Mouse (Mus musculus) olfactory bulb, adult 2 months (tissue): ENCODE measurements around the gene Fam13a. TPM values are rescaled to one million over a fixed set of nuclear protein-coding genes. Genes with fewer than 3 reads are reported as not detected.

Source experiments
- H3K27ac ChIP-seq: fragments of 200-500 bp; 2 replicates; pipeline ENCODE4 v1.5.1; 2012; ENCODE audit warnings: low read depth, low read length; ENCODE audit not compliant: insufficient read depth
- H3K4me1 ChIP-seq: fragments of 200-500 bp; 2 replicates; pipeline ENCODE4 v1.6.1; 2012; ENCODE audit warnings: low read length; ENCODE audit not compliant: control insufficient read depth, insufficient read depth
- H3K4me3 ChIP-seq: fragments of 200-500 bp; 2 replicates; pipeline ENCODE4 v1.5.1; 2012; ENCODE audit warnings: mild to moderate bottlenecking, low read depth, low read length, moderate library complexity; ENCODE audit not compliant: insufficient read depth
- CTCF ChIP-seq: fragments of 200-500 bp; IDR thresholded peaks from 2 replicates; pipeline ENCODE4 v1.5.1; 2012; ENCODE audit warnings: low read depth, mild to moderate bottlenecking, low read length, moderate library complexity; ENCODE audit not compliant: insufficient read depth
- POLR2A ChIP-seq: fragments of 200-500 bp; IDR thresholded peaks from 2 replicates; pipeline ENCODE4 v1.6.1; 2012; ENCODE audit warnings: mild to moderate bottlenecking, low read depth, low read length, moderate library complexity; ENCODE audit not compliant: insufficient read depth
- WGBS: fragments of 180-500 bp; shearing (Covaris S2); methylation state at CpG from one replicate; pipeline ENCODE4 v1.1.7; 2018; 5-methylcytosine and 5-hydroxymethylcytosine counted together
- polyA plus RNA-seq: library from polyadenylated mRNA; stranded (reverse); fragments of >200 nt; gene quantifications from 2 replicates; pipeline ENCODE4 v1.2.4, GENCODE M21; 2012; ENCODE audit warnings: low replicate concordance; ENCODE audit not compliant: missing spikeins, insufficient read depth, insufficient read length

Fam13a gene
- polyA plus RNA-seq, 1 experiment: not detected

DNA sequence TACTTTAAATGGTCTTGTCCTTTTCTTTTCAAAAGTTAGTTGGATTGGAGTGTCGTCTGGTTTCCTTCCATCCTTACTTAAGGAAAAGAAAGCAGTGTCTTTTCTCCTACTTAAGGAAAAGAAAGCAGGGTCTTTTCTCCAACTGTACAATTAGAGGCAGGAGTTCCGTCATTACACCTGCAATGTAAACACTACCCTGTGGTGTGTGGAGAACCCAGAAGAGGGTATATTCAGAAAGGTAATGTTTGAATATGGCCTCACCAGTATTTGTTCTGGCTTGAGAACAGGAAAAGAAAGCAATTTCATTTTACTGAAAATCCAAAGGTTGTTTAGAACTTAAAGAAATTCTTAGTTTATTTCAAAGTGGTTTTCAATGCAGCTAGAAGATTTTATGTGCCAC lies 9.6 kb downstream of the Fam13a start:
- Histone ChIP-seq H3K27ac (no peak overlapping the region), H3K4me3 (no peak overlapping the region), H3K4me1 (no peaks in the 10 kb centered on the region)
- WGBS: 84% methylated on average over 2 of the region's 2 CpGs
- no peak for TF ChIP-seq POLR2A
- TF ChIP-seq CTCF: no peak

DNA sequence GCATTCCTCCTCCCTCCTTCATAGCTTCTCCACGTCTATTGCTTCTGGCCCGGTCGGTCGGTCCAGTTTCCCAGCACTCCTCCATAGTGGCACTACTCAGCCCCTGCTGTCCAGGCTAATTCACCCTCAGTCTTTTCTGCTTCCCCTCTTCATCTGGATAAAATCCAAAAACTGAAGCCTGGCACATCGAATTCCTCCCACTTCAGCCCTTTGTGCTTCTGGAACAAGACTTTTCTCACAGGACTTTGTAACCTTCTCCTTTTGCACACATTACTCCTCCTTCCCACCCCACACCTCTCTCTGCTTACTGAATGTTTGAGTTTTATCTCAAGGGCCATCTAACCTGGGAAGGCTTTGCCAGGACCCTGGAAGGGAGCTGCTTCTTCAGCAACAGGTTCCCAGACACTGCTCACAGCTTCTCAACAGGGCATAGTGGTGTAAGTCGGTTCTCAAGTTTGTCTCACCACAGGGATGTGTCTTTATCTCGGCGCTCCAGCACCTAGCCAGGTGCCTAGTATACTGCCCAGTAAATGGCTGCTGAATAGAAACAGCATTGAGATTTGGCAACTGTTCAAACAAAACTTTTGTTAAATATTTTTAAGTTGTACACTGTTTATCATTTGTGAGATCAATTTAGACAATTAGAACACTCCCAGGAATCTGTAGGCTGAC lies 10.1 kb downstream of the Fam13a start:
- H3K27ac ChIP-seq: no peak overlapping the region
- H3K4me1 ChIP-seq: no peaks in the 10 kb centered on the region
- TF ChIP-seq POLR2A (no peak), CTCF (no peak)
- 63% methylated on average over 8 of the region's 8 CpGs for WGBS
- H3K4me3 ChIP-seq: no peak overlapping the region

DNA sequence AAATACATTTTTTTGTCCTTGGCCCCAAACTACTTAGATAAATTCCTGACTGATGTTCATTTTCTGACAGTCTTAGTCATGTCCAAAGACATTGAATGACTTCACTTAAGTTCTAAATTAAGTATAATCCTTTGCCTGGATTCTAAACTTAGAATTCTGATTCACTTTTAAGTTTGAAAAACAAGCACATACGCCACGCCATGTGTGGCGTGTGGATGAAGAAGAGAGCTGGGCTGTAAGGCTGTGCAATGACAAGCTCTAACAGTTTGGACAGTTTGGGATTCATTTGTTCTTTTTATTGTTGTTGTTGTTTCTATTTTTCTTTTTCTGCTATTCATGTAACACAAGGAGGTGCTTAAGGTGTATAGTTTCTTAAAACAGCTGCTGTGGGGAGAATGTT lies 13.6 kb downstream of the Fam13a start:
- TF ChIP-seq POLR2A (no peak), CTCF (no peak)
- H3K4me1 ChIP-seq: no peaks in the 10 kb centered on the region
- no peak overlapping the region for H3K27ac ChIP-seq
- 89% methylated on average over 3 of the region's 3 CpGs for WGBS
- no peak overlapping the region for H3K4me3 ChIP-seq

DNA sequence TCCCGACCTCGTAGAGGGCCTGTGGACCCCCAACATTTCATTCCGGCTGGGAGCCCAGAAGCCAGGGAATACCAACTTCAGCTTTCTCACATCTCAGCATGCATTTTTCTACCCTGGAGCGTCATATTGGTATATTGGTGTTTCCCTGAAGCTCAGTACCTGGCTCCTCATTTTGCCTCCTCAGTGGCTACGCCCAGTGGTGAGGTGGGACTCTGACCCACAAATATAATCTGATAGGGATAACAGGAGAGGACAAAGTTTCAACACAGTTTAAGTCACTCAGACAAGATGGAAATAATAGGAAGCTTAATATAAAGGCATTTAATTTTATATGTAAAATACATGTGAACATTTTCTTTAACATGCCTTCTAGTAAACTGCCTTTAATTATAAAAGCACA lies 19.7 kb downstream of the Fam13a start:
- TF ChIP-seq CTCF: no peak
- TF ChIP-seq POLR2A: no peak
- no peak overlapping the region for H3K4me3 ChIP-seq
- no peak overlapping the region for H3K27ac ChIP-seq
- 96% methylated on average over 5 of the region's 5 CpGs for WGBS
- no peaks in the 10 kb centered on the region for H3K4me1 ChIP-seq

GRCm38 (mm10) chr6:58999044-58999453 lies 25.3 kb downstream of the Fam13a start:
- no peak for TF ChIP-seq CTCF
- no peak for TF ChIP-seq POLR2A
- Histone ChIP-seq H3K4me1 (no peaks in the 10 kb centered on the region), H3K4me3 (no peak overlapping the region), H3K27ac (no peak overlapping the region)
- 57% methylated on average over 4 of the region's 4 CpGs for WGBS

DNA sequence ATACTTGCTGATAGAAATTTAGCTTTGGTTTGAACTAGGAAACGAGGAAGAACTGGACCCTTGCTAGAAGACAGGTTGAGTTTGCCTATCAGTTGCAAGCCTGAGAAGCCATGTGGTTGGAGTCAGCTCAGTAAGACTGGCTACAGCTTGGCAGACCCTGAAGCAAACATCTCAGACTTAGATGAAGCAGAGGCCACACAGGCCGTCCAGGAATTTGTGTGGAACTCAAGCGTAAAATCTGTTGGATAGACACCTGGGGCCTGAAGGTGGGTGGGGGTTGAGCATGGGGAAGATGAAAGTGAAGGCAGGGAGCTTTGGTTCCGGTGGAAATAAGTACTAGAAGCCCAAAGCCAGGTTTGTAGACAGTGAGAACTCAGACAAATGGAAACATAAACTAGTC lies 25.8 kb downstream of the Fam13a start:
- Histone ChIP-seq H3K4me1 (no peaks in the 10 kb centered on the region), H3K4me3 (no peak overlapping the region), H3K27ac (no peak overlapping the region)
- no peak for TF ChIP-seq CTCF
- TF ChIP-seq POLR2A: no peak
- WGBS: 74% methylated on average over 4 of the region's 4 CpGs

DNA sequence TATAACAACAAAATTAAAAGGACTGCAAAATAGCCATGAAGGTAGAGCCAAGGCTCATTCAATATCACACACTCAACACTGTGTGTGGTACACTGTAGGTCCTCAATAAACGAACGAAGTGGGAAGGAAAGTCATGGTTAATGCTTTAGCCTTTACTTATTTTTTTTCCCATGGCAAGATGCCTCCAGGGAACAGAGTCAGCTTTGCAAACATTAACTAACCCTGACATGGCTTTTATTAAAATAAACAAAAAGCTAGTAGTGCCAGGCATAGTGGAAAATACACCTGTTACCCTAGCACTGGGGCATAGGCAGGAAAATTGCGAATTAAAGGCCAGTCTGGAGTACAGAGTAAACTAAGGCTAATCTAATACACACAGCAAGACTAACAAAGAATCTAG lies 35.2 kb downstream of the Fam13a start:
- TF ChIP-seq POLR2A: no peak
- TF ChIP-seq CTCF: no peak
- Histone ChIP-seq H3K27ac (no peak overlapping the region), H3K4me3 (no peak overlapping the region), H3K4me1 (no peaks in the 10 kb centered on the region)
- 82% methylated on average over 3 of the region's 3 CpGs for WGBS

- TF ChIP-seq POLR2A: no peak
- no peak for TF ChIP-seq CTCF
- H3K27ac ChIP-seq: no peak overlapping the region
- WGBS: 77% methylated on average over 2 of the region's 2 CpGs
Measured at GRCm38 (mm10) chr6:58988706-58989105, 35.6 kb downstream of the Fam13a start.

GRCm38 (mm10) chr6:58987166-58987565 lies 37.2 kb downstream of the Fam13a start:
- no peaks in the 10 kb centered on the region for H3K4me1 ChIP-seq
- no peak for TF ChIP-seq CTCF
- TF ChIP-seq POLR2A: no peak
- 94% methylated on average over 5 of the region's 5 CpGs for WGBS
- no peak overlapping the region for H3K4me3 ChIP-seq
- no peak overlapping the region for H3K27ac ChIP-seq

More at GRCm38 (mm10) chr6:58988706-58989105, 35.6 kb downstream of the Fam13a start:
- Histone ChIP-seq H3K4me1 (no peaks in the 10 kb centered on the region), H3K4me3 (no peak overlapping the region)

GRCm38 (mm10) chr6:58985186-58985585 lies 39.2 kb downstream of the Fam13a start:
- no peak for TF ChIP-seq POLR2A
- TF ChIP-seq CTCF: no peak
- no peak overlapping the region for H3K4me3 ChIP-seq
- 81% methylated on average over 8 of the region's 8 CpGs for WGBS
- H3K4me1 ChIP-seq: no peaks in the 10 kb centered on the region
- no peak overlapping the region for H3K27ac ChIP-seq
